Mouse (Mus musculus): ENCODE data around the gene Lclat1.
"Not testable (repeated sequence)": the region's sequence is repeated elsewhere in the genome, so short reads cannot be mapped to it uniquely, and the experiment has no call there.

Gene Lclat1

GRCm38 (mm10) chr17:73245089-73245684, 137.4 kb downstream of the Lclat1 start:
- DNase-seq = no peak

- no peak for DNase-seq
These were observed 138.3 kb downstream of the Lclat1 start for GRCm38 (mm10) chr17:73246036-73246435.

GRCm38 (mm10) chr17:73246926-73247325, 139.1 kb downstream of the Lclat1 start:
- peak in 1 of 2 experiments; percentile 23 for DNase-seq

GRCm38 (mm10) chr17:73247758-73248157, 140.0 kb downstream of the Lclat1 start:
- no peak for DNase-seq

DNA sequence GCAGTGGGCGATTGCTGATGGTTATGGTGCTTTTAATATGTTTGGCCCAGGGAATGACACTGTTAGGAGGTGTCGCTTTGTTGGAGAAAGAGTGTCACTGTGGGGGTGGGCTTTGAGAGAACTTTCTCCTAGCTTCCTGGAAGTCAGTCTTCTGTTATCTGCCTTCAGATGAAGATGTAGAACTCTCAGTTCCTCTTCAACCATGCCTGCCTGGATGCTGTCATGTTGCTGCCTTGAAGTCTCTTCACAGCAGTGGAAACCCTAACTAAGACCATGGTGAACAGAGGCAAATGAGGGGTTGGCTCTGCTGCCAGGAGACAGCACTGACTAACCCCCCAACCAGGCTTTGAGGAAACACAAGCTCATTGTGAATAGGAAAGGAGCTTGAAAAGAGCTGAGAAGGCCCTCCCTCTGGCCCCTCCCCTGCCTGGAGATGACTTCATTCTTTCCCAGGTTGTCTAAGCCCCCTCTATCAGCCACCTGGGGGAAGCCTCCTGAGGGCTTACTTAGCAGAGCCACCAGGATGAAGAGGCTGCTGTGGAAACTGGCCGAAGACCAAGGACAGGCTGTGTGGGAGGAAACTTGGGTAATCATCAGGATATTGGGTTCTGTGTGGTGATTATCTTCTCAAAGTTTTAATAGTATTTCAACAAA, 142.8 kb downstream of the Lclat1 start:
- DNase-seq = no peak

GRCm38 (mm10) chr17:73251142-73251502, 143.3 kb downstream of the Lclat1 start:
- DNase-seq = no peak

GRCm38 (mm10) chr17:73251812-73252608, 144.2 kb downstream of the Lclat1 start:
- no peak for DNase-seq

GRCm38 (mm10) chr17:73253291-73253969, 145.6 kb downstream of the Lclat1 start:
- DNase-seq = no peak

DNA sequence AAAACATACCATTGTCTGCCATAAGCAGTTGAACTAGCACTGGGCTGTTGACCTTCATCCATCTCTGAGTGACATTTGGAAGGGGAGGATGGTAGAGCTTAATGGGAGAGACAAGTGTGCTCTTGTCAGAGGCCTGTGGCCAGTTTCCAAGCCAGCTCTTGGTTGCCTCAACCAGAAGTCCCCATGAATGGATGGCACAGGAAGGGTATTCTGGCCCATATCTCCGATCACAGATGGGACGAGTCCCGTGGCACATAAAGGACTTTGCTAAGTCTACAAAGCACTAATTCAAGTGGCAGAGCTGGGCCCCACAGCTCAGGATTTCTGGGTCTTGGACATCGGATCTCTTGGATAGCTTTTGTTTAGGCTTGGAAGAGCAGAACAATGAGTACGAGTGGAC, 148.0 kb downstream of the Lclat1 start:
- no peak for DNase-seq

DNA sequence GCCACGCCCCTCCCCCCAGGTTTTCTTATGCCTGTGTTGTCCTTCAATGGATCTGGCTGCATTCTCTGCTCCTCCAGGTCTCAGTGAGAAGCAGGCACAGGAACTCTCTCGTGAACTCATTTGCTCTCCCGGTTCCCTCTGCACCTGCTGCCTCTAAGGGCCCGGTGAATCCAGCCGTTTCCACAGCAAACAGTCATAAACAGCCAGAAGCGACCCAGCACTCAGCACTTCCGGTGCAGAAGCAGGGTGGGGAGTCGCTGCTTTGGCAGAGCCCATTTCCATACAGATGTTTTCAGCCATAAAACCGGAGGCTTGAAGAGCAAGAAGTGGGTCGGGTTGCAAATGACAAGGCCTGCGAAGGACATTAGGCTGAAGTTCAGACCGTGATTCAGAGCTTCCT, 150.8 kb downstream of the Lclat1 start:
- DNase-seq = peak; percentile 54 to 57

DNA sequence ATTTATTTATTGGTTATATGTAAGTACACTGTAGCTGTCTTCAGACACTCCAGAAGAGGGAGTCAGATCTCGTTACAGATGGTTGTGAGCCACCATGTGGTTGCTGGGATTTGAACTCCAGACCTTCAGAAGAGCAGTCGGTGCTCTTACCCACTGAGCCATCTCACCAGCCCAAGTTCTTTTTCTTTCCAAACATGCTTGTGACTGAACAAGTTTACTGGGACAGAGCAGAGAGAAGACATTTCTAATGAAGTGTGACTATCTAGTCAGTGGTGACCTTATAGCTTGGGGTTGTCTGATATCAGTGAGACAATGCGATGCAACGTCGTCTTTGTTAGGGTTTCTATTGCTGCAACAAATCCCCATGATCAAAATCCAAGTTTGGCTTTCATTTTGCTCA, 151.5 kb downstream of the Lclat1 start:
- DNase-seq = not testable (repeated sequence)

- no peak for DNase-seq
These were observed 154.8 kb downstream of the Lclat1 start for GRCm38 (mm10) chr17:73262558-73262957.

DNA sequence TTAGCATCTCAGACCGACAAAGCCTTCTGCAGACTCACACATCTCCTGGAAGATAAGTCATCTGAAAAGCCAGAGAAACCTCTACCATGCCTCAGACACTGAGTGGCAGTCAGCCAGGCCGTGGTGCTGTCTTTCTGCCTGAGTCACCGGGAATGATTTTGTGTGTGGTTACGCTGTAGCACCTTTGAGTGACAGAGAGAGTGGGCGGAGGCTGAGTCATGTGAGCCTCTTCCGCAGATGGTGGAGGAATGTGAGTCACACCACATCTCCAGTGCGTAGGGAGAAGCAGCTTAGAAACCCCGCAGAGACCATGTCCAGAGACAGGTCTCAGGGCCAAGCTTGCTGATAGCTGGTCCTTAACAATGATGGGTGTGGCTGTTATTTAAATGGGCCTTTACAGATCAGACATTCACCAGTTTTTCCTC, 155.3 kb downstream of the Lclat1 start:
- peak; percentile 24 to 52 for DNase-seq

GRCm38 (mm10) chr17:73270871-73271796, 163.3 kb downstream of the Lclat1 start:
- DNase-seq = no peak

DNA sequence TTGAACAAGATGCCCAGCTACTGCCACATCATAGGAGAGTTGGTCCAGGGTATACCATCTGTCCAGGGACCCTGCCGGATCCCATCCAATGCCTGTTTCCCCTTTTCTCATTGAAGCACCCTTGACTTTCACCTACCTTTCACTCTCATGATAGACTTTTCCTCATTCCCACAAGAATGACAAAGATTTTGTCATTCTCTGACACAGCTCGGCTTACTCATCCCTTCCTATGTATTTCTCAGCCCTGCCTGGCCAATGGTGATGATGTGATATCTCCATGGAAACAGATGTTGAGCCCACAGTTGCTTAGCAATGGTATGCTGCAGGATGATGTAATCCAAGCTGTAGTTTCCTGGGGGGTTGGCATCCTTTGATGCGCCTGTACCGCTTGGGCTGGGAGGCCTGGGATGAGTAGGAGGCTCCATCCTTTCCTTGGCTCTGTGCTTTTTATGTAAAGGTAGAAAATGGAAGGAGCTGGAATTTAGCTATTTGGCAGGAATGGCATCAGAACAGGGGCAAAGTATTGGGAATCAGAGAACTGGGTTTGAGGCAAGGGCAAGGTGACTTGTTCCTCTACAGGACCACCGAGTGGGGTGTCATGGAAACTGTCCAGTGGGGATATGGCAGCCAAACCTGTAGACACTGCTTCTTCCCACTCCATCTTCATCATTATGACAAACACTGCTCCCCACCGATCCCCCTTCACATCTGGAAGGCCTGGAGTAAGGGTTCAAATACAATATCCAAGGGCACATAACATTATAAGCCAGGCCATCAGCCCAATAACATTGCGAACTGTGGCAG, 164.2 kb downstream of the Lclat1 start:
- no peak for DNase-seq

DNA sequence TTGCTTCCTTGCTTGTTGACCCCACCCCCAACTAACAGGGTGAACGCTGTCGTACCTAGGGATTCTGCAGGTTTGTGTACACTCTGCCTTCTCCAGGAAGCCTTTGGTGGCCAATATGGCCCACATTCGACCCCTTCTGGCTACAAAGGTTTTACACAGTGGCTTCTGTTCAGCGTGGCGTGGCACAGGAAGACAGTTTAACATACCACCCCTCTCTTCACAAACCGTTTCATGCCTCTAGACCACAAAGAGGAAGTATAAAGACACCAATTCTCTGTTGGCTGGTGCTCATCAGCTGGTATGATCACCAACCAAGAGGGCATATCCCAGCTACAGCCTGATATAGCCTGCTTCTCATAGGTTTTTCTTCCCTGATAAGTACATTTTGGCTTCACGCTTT, 166.0 kb downstream of the Lclat1 start:
- DNase-seq = no peak

GRCm38 (mm10) chr17:73275066-73275465, 167.3 kb downstream of the Lclat1 start:
- no peak for DNase-seq

- DNase-seq = no peak
These were observed 170.0 kb downstream of the Lclat1 start for GRCm38 (mm10) chr17:73277770-73278169.

- not testable (repeated sequence) for DNase-seq
These were observed 174.9 kb downstream of the Lclat1 start for GRCm38 (mm10) chr17:73282702-73283101.

DNA sequence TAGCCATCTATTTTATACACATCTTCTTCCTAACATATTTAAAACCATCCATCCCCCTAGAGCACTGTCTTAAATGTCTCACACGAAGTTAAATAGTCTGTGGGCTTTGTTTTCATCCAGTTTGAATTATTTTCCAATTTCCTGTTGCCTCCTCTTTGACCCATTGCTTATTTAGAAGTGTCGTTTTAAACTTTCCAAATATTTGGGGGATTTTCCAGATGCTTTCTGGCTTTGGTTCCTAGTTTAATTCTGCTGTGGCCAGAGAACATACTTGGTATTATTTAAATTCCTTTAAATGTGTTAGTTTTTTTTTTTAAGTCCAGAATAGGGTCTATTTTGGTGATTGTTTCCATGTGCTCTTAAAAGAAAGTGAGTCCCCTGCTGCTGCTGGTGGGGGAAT, 176.5 kb downstream of the Lclat1 start:
- DNase-seq = no peak
